Mouse (Mus musculus) 3134 (cell line): ENCODE measurements around the gene Samd8.
A peak's percentile ranks its signal among the peaks of the same experiment; 100 is the strongest.

Experiments
- DNase-seq: peaks from one replicate; pipeline ENCODE4 v3.0.0-alpha.2; 2011; ENCODE audit warnings: low spot score; ENCODE audit not compliant: insufficient read length; ENCODE audit errors: extremely low read depth

Samd8 gene

GRCm38 (mm10) chr14:21822795-21823374 is 72.6 kb downstream of the Samd8 start:
- DNase-seq, result peak; percentile 58

- DNase-seq, result no peak
These were observed 73.6 kb downstream of the Samd8 start for GRCm38 (mm10) chr14:21823897-21824296.

- DNase-seq, result no peak
These were observed 74.6 kb downstream of the Samd8 start, which contains the start of gene Vdac2 for GRCm38 (mm10) chr14:21824938-21825337. TSS of gene Vdac2 (plus strand) at chr14:21825238.

GRCm38 (mm10) chr14:21825786-21826491 is 75.6 kb downstream of the Samd8 start:
- DNase-seq, result no peak

- DNase-seq, result peak; percentile 95
These were observed 80.8 kb downstream of the Samd8 start for GRCm38 (mm10) chr14:21830876-21831767.

- no peak for DNase-seq
These were observed 81.6 kb downstream of the Samd8 start for GRCm38 (mm10) chr14:21831830-21832403.

- DNase-seq, result no peak
These were observed 88.1 kb downstream of the Samd8 start for GRCm38 (mm10) chr14:21838336-21839017.

GRCm38 (mm10) chr14:21841819-21842592 is 91.7 kb downstream of the Samd8 start:
- DNase-seq, result no peak

- no peak for DNase-seq
These were observed 92.9 kb downstream of the Samd8 start for GRCm38 (mm10) chr14:21843263-21843662.

- no peak for DNase-seq
These were observed 96.6 kb downstream of the Samd8 start for GRCm38 (mm10) chr14:21846827-21847380.

GRCm38 (mm10) chr14:21847381-21848165 is 97.2 kb downstream of the Samd8 start:
- DNase-seq, result peak; percentile 53
